Mouse (Mus musculus) spleen, embryonic (tissue): ENCODE results near the gene Naa40.

Experiments used
- CTCF ChIA-PET: fragments of 350-600 bp; sonication (Branson Sonifier 250); formaldehyde crosslinking; loops from one replicate; lab custom pipeline; 2022; lab: Charles Lee

Gene Naa40

DNA sequence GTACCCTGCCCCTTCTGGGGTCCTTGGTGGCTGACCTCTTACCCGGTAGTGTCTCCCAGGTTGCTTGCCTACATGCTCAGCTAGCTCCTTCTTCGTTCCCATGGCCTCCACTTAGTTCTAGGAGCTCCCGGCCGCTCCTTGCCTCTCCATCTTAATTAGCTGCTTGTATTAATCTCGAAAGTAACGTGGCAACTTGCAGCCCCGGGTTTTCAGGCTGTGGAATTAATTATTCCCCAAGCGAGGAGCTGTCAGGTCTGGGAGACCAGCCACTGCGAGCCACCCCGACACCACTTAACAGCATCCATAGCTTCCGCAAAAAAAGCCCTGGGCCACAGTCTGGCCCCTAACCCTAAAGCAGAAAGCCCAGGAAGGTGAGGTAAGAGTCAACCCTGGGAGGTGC, 57.6 kb downstream of the Naa40 start:
- CTCF ChIA-PET, result no interaction called here

DNA sequence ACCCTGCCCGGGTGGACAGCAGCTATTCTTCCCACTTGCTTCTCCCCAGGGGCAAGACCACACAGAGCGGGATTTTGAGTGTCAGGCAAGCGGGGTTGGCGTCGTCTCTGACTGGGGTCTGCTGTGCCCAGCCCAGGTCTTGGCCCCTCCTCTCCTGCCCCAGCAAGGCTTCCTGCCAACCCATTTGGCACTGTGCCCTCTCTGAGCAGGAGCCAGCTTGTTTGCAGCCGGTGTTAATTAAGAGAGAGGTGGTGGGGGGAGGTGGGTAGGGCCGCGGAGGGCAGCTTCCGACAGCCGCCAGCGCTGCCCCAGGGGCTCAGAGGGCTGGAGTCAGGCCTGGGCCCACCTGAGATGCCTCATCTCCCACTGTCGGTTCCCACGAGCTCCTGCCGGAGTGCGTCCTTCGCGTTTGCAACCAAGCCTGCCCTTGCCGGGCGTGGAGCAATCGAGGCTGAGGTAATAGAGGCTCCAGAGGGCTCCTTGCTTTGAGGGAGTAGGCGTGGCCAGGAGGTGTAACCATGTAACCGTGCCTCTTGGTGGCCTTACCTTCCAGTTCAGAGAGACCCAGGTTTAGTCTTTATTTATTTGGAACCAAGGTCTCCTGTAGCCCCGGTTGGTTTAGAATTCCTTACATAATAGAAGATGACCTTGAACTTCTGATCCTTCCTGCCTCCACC, 58.6 kb downstream of the Naa40 start:
- CTCF ChIA-PET, result no interaction called here

GRCm38 (mm10) chr19:7181496-7181895, 59.5 kb downstream of the Naa40 start:
- CTCF ChIA-PET, result interaction anchor here (0.6 kb wide), 1 partner anchor 92 kb away, joined by 11 read pairs; no protein-coding TSS in a partner anchor

DNA sequence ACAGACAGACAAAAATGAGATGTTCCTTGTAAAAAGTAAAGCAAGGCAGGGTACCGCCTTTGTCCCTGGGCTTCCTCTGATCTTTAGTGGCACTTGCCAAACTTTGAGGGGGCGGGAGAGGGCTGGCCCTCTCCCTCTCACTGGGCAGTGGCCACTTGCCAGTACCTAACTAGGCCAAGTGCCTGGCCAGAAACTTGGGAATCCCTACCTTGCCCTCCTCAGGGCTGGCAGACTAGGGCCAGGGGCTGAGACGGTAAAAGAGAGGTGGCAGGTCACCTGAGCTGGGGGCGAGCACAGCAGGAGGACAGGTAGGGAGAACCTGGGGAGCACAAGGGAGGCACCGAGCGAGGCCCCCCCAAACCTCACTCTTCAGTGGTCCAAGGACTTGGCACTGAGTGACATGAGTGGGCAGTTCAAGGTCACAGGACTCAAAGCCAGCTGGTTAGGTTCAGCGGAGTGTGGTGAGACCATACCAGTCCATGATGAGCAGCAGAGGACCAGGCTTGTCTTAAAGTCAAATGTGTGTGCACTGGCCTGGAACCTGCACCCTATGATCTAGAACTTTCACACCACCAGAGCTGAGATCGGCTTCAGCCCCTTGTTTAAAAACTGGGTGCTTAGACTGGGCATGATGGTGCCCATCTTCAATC, 60.1 kb downstream of the Naa40 start:
- CTCF ChIA-PET, result interaction anchor here (0.6 kb wide), 1 partner anchor 93 kb away, joined by 11 read pairs; no protein-coding TSS in a partner anchor

DNA sequence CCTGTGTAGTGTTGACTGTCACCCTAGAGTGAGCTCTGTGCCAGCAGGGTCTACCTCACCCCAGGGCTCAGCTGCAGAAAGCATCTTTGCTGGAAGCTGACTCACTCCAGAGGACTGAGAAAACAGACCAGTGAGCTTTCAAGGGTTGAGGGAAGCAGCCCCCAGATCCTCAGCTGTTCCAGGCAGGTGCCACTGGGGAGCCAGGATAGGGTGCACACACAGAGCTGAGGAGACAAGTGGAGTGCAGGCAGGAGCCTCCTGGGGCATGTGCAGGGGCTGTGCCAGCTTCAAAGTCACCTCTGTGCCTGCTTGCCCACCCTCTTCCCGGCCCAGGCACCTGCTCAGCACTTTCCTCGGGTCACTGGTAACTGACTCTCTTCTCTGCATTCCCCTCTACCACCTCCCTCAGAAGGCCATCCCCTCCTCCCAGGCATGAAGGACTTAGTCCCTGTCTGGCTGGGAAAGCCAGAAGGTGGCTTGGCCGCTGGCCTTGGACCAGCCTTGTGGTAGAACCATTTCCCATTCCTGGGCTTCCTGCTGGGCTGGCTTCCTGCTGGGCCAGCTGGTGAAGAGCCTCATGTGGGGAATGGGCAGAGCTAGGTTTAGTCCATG, 62.0 kb downstream of the Naa40 start:
- CTCF ChIA-PET, result no interaction called here

GRCm38 (mm10) chr19:7177804-7178511, 63.0 kb downstream of the Naa40 start:
- CTCF ChIA-PET, result interaction anchor here (0.7 kb wide), 1 partner anchor 116 kb away, joined by 3 read pairs; no protein-coding TSS in a partner anchor

- CTCF ChIA-PET, result no interaction called here
Observed at GRCm38 (mm10) chr19:7176041-7176696, 64.8 kb downstream of the Naa40 start.
